Mouse (Mus musculus): ENCODE results near the gene Tube1.

DNA sequence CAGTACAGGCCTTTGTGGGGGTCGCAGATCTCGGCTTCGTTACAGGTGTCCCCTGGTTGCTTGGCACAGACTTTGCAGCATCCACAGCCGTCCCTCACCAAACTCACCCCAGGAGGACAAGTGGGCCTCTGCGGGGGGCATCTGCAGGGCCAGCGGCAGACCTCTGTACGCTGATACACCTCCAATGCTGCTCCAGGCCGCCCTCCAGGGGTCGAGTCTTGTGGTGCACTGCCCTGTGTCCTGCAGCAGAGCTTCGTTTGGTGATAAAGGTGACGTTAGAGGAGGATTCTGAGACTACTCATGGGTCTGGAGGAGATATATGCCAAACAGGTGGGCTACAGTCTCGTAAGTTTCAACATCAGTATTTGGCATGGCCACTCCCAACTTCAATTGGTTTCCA, 24.5 kb downstream of the Tube1 start:
- TF ChIP-seq CHD2 (IDR thresholded peaks at IDR 0.05; ENCODE audit: low read length) (no peak), MXI1 (IDR thresholded peaks at IDR 0.05; ENCODE audit: low read depth, low read length) (no peak), POLR2A (IDR thresholded peaks at IDR 0.05; ENCODE audit: low read depth, low read length) (no peak), CTCF (conservative IDR thresholded peaks at IDR 0.05 in 1 of 2, IDR thresholded peaks at IDR 0.05 in 1 of 2; ENCODE audit: low read depth in 2 of 2, low read length in 2 of 2) (no peak), KAT2A (IDR thresholded peaks at IDR 0.05; ENCODE audit: insufficient replicate concordance, low read length) (no peak), EP300 (IDR thresholded peaks at IDR 0.05; ENCODE audit: low read length) (no peak), NELFE (IDR thresholded peaks at IDR 0.05; ENCODE audit: low read depth, low read length) (no peak), ZC3H11A (IDR thresholded peaks at IDR 0.05; ENCODE audit: low read depth, low read length) (no peak), MAX (IDR thresholded peaks at IDR 0.05; ENCODE audit: low read length) (no peak), ELF1 (IDR thresholded peaks at IDR 0.05; ENCODE audit: low read depth, low read length) (no peak), ZKSCAN1 (IDR thresholded peaks at IDR 0.05; ENCODE audit: borderline replicate concordance, low read depth, low read length) (no peak), GABPA (IDR thresholded peaks at IDR 0.05; ENCODE audit: insufficient replicate concordance, low read depth, low read length) (no peak), MEF2A (IDR thresholded peaks at IDR 0.05; ENCODE audit: borderline replicate concordance, low read depth, low read length) (no peak)
